9 mouse cellular contexts compared by ENCODE assay signal in genomic region chr6:148259979-148260728, GRCm38 (mm10). TPM values are rescaled to one million over a fixed set of nuclear protein-coding genes. Genes with fewer than 3 reads are reported as not detected.
DNase-seq lines count a peak whose midpoint lies in the region; ATAC-seq and TF ChIP-seq lines count a peak whose summit lies in the region.
"Had no signal": no experiment of that assay in that cellular context is flagged by ENCODE, and none has a peak within 500 bp of the region (broad histone marks: within the 10 kb centered on the region; RNA-seq: fewer than 3 reads in every experiment).

No protein-coding gene starts in this region.

- 0 out of 2 replicates have a peak, but pooled peaks have one; percentile 35 for ATAC-seq in kidney, embryonic 16.5 days (ENCODE audit: low FRiP score, low TSS enrichment)
- peak; percentile 87 for ATAC-seq in hindbrain, embryonic 15.5 days (ENCODE audit: low FRiP score, low read depth)
- ATAC-seq in midbrain, postnatal 0 days (ENCODE audit: low FRiP score): peak; percentile 47; the same call in 1 of the 2 replicates
- ATAC-seq in cerebellum, adult (ENCODE audit: insufficient number of reproducible peaks, low FRiP score, low TSS enrichment): no peak

- TF ChIP-seq CTCF in midbrain, postnatal 0 days (IDR thresholded peaks at IDR 0.05): no peak

- no peaks in the 10 kb centered on the region for H3K36me3 ChIP-seq in kidney, embryonic 16.5 days (ENCODE audit: insufficient read depth, low read length)
- H3K36me3 ChIP-seq in embryonic facial prominence, embryonic 10.5 days (replicated peaks): no peaks in the 10 kb centered on the region
- H3K36me3 ChIP-seq in hindbrain, embryonic 15.5 days: no peaks in the 10 kb centered on the region
- no peaks in the 10 kb centered on the region for H3K36me3 ChIP-seq in midbrain, postnatal 0 days (ENCODE audit: insufficient read depth, low read length)

- no peak overlapping the region for H3K27ac ChIP-seq in kidney, embryonic 16.5 days (ENCODE audit: low read length)
- no peak overlapping the region for H3K27ac ChIP-seq in embryonic facial prominence, embryonic 10.5 days (replicated peaks)
- no peak overlapping the region; the same call in 1 of the 2 replicates for H3K27ac ChIP-seq in hindbrain, embryonic 15.5 days (replicated peaks)
- no peak overlapping the region for H3K27ac ChIP-seq in midbrain, postnatal 0 days (ENCODE audit: low read depth, low read length)

- H3K9me3 ChIP-seq in kidney, embryonic 16.5 days (ENCODE audit: low read length): no peaks in the 10 kb centered on the region
- no peaks in the 10 kb centered on the region for H3K9me3 ChIP-seq in embryonic facial prominence, embryonic 10.5 days
- H3K9me3 ChIP-seq in hindbrain, embryonic 15.5 days: no peaks in the 10 kb centered on the region
- no peaks in the 10 kb centered on the region for H3K9me3 ChIP-seq in midbrain, postnatal 0 days (ENCODE audit: low read length)

- no peaks in the 10 kb centered on the region for H3K27me3 ChIP-seq in kidney, embryonic 16.5 days (ENCODE audit: insufficient read depth, low read length)
- H3K27me3 ChIP-seq in embryonic facial prominence, embryonic 10.5 days (replicated peaks; ENCODE audit: low read depth, poor library complexity, severe bottlenecking): no peaks in the 10 kb centered on the region
- no peaks in the 10 kb centered on the region for H3K27me3 ChIP-seq in hindbrain, embryonic 15.5 days
- H3K27me3 ChIP-seq in midbrain, postnatal 0 days (ENCODE audit: insufficient read depth, low read length): no peaks in the 10 kb centered on the region

- no peak overlapping the region for H3K9ac ChIP-seq in kidney, embryonic 16.5 days (replicated peaks; ENCODE audit: low read length)
- H3K9ac ChIP-seq in hindbrain, embryonic 15.5 days: no peak overlapping the region
- H3K9ac ChIP-seq in midbrain, postnatal 0 days (replicated peaks; ENCODE audit: low read length, poor library complexity, severe bottlenecking): no peak overlapping the region

- no peak overlapping the region for H3K4me2 ChIP-seq in kidney, embryonic 16.5 days (replicated peaks; ENCODE audit: low read depth, low read length)
- H3K4me2 ChIP-seq in hindbrain, embryonic 15.5 days: no peak overlapping the region
- no peak overlapping the region for H3K4me2 ChIP-seq in midbrain, postnatal 0 days (ENCODE audit: low read depth, low read length, poor library complexity, severe bottlenecking)

- no peak overlapping the region for H3K4me3 ChIP-seq in kidney, embryonic 16.5 days (ENCODE audit: low read length)
- H3K4me3 ChIP-seq in embryonic facial prominence, embryonic 10.5 days: no peak overlapping the region
- H3K4me3 ChIP-seq in hindbrain, embryonic 15.5 days: no peak overlapping the region
- H3K4me3 ChIP-seq in midbrain, postnatal 0 days (ENCODE audit: low read depth, low read length): no peak overlapping the region

- H3K4me1 ChIP-seq in kidney, embryonic 16.5 days (ENCODE audit: insufficient read depth, low read length): no peaks in the 10 kb centered on the region
- peaks cover 23% of the 10 kb centered on the region for H3K4me1 ChIP-seq in embryonic facial prominence, embryonic 10.5 days
- H3K4me1 ChIP-seq in hindbrain, embryonic 15.5 days (replicated peaks): peaks cover 6% of the 10 kb centered on the region; the same call in 1 of the 2 replicates
- no peaks in the 10 kb centered on the region for H3K4me1 ChIP-seq in midbrain, postnatal 0 days (ENCODE audit: insufficient read depth, low read length)

- DNase-seq in kidney, adult 18-20 months: no peak
- peak; percentile 46 for DNase-seq in embryonic facial prominence, embryonic 10.5 days (ENCODE audit: low spot score)
- peak; percentile 72 for DNase-seq in midbrain, postnatal 0 days (ENCODE audit: low spot score)
- DNase-seq in urinary bladder, adult 18-20 months (ENCODE audit: low spot score in 2 of 2): no peak
- no peak for DNase-seq in heart, adult 11 months
- DNase-seq: adrenal gland, postnatal 14 days had no signal

- WGBS in kidney, embryonic 16.5 days: 46% methylated on average over 4 of the region's 4 CpGs
- 58% methylated on average over 4 of the region's 4 CpGs for WGBS in embryonic facial prominence, embryonic 10.5 days
- 37% methylated on average over 4 of the region's 4 CpGs for WGBS in hindbrain, embryonic 15.5 days
- 39% methylated on average over 4 of the region's 4 CpGs for WGBS in midbrain, postnatal 0 days

RNA-seq across cellular contexts. Expression of gene Ergic2, which starts 48.0 kb away (rescaled TPM):
- 227 and 229 TPM in 2 replicates for polyA plus RNA-seq in kidney, embryonic 16.5 days (2015; fragmentation: Nextera tagmentation; extraction: Ambion mirVana)
- polyA plus RNA-seq in embryonic facial prominence, embryonic 10.5 days (2016; fragmentation: Nextera tagmentation; extraction: Ambion mirVana): 186 and 191 TPM in 2 replicates
- polyA plus RNA-seq in hindbrain, embryonic 15.5 days (2015; fragmentation: Nextera tagmentation; extraction: Ambion mirVana): 182 and 212 TPM in 2 replicates
- 67.4 and 133 TPM in 2 replicates for total RNA-seq in midbrain, postnatal 0 days (2014; rRNA removed)
- 154 and 176 TPM in 2 replicates for polyA plus RNA-seq in midbrain, postnatal 0 days (2015; fragmentation: Nextera tagmentation; extraction: Ambion mirVana)

Comparison
In these comparisons a context has a peak if more than half of its experiments do, and no peak if none do; other contexts are left out.
1. DNase-seq: peak in embryonic facial prominence, embryonic 10.5 days (single experiment) and midbrain, postnatal 0 days (single experiment); none in kidney, adult 18-20 months (single experiment), urinary bladder, adult 18-20 months (0 of 2) and heart, adult 11 months (single experiment).